Mouse (Mus musculus) ES-E14 (cell line): ENCODE data around the gene Smoc1. TPM values are rescaled to one million over a fixed set of nuclear protein-coding genes. Genes with fewer than 3 reads are reported as not detected.

Experiments
- DNase-seq: peaks from one replicate; pipeline ENCODE4 v3.0.0-alpha.2; 2013; ENCODE audit warnings: low read depth, low spot score
- H3K27ac ChIP-seq: 2 replicates; pipeline ENCODE4 v1.5.1; 2012; ENCODE audit warnings: low read depth, mild to moderate bottlenecking, low read length, moderate library complexity, mixed read lengths; ENCODE audit not compliant: poor library complexity, insufficient read depth, severe bottlenecking
- H3K36me3 ChIP-seq: 2 replicates; pipeline ENCODE4 v1.6.1; 2012; ENCODE audit warnings: mild to moderate bottlenecking, low read length, moderate library complexity, mixed read lengths; ENCODE audit not compliant: control insufficient read depth, poor library complexity, insufficient read depth, severe bottlenecking
- H3K4me1 ChIP-seq, 2 experiments: fragments of 150-350 bp in 1 of 2; sonication (generic) in 1 of 2; 2 replicates each; pipeline ENCODE4 v1.6.1; 2012; ENCODE audit warnings: low read length in 2 of 2, mild to moderate bottlenecking in 1 of 2, mixed read lengths in 1 of 2; ENCODE audit not compliant: control insufficient read depth in 2 of 2, insufficient read depth in 2 of 2, poor library complexity in 1 of 2
- H3K4me3 ChIP-seq, 2 experiments: fragments of 150-350 bp in 1 of 2; sonication (generic) in 1 of 2; 2 replicates each; pipeline ENCODE4 v1.5.1; 2012; ENCODE audit warnings: low read length in 2 of 2, low read depth in 1 of 2, mild to moderate bottlenecking in 1 of 2, mixed read lengths in 1 of 2; ENCODE audit not compliant: insufficient read depth in 1 of 2, poor library complexity in 1 of 2, severe bottlenecking in 1 of 2
- H3K9ac ChIP-seq: 2 replicates; pipeline ENCODE4 v1.6.1; 2012; ENCODE audit warnings: low read depth, mild to moderate bottlenecking, low read length, mixed read lengths; ENCODE audit not compliant: poor library complexity, insufficient read depth, severe bottlenecking
- H3K9me3 ChIP-seq: fragments of 150-350 bp; sonication (generic); 2 replicates; pipeline ENCODE4 v1.6.1; 2012; ENCODE audit warnings: low read depth, mild to moderate bottlenecking, low read length; ENCODE audit not compliant: control insufficient read depth, insufficient read depth
- CHD2 ChIP-seq: IDR thresholded peaks from 2 replicates; pipeline ENCODE4 v1.6.1; 2014; ENCODE audit warnings: mild to moderate bottlenecking, low read depth, low read length, inconsistent platforms
- HCFC1 ChIP-seq: IDR thresholded peaks from 2 replicates; pipeline ENCODE4 v1.6.1; 2012; ENCODE audit warnings: low read length, inconsistent platforms, borderline replicate concordance; ENCODE audit not compliant: insufficient read depth
- MAFK ChIP-seq: IDR thresholded peaks from 2 replicates; pipeline ENCODE4 v1.6.1; 2014; ENCODE audit warnings: mild to moderate bottlenecking, low read depth, low read length, inconsistent platforms; ENCODE audit not compliant: insufficient read depth
- ZC3H11A ChIP-seq: IDR thresholded peaks from 2 replicates; pipeline ENCODE4 v1.6.1; 2012; ENCODE audit warnings: low read depth, mild to moderate bottlenecking, inconsistent platforms, low read length, borderline replicate concordance
- ZNF384 ChIP-seq: IDR thresholded peaks from 2 replicates; pipeline ENCODE4 v1.6.1; 2012; ENCODE audit warnings: low read depth, low read length, inconsistent platforms
- in situ Hi-C, 2 experiments: fragments of 600-800 bp; cut with MboI; formaldehyde crosslinking; loops; one replicate each; pipeline ENCODE4 v1.15.1; 2025; ENCODE audit warnings: low sequenced_read_pairs in 2 of 2, inconsistent platforms in 1 of 2; ENCODE audit not compliant: unreplicated experiment in 2 of 2
- total RNA-seq: library from RNA; depleted of rRNA; stranded (reverse); fragments of 300-350 nt; gene quantifications from 2 replicates; pipeline ENCODE4 v1.2.3, GENCODE M21; 2012

The Smoc1 gene
- total RNA-seq, 1 experiment: 15.3 TPM

DNA sequence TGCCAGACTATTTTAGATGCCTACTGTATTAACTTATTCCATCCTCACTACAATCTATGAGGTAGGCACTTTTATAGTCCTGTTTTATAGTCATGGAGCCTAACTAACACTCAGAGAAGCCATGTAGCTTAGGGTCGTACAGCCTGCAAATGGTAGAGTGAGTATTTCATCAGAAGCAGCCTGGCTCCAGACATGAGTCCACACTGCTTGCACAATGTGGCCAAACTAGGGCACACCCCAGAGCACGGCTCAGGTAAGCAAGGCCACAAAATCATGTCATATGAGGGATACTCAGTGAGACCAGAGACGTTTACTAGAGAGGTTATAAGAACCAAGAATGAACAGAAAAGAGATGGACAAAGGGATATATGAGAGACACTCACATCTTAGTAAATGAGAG, 100.2 kb downstream of the Smoc1 start:
- no peak overlapping the region for H3K27ac ChIP-seq
- H3K36me3 ChIP-seq: no peaks in the 10 kb centered on the region
- no peaks in the 10 kb centered on the region for H3K9me3 ChIP-seq
- in situ Hi-C loops: no loop called here
- no peak for DNase-seq
- no peak overlapping the region for H3K4me3 ChIP-seq
- TF ChIP-seq MAFK: no peak
- no peak for TF ChIP-seq ZNF384
- TF ChIP-seq CHD2: no peak
- TF ChIP-seq HCFC1: no peak
- no peak for TF ChIP-seq ZC3H11A
- no peak overlapping the region for H3K9ac ChIP-seq
- no peaks in the 10 kb centered on the region for H3K4me1 ChIP-seq

DNA sequence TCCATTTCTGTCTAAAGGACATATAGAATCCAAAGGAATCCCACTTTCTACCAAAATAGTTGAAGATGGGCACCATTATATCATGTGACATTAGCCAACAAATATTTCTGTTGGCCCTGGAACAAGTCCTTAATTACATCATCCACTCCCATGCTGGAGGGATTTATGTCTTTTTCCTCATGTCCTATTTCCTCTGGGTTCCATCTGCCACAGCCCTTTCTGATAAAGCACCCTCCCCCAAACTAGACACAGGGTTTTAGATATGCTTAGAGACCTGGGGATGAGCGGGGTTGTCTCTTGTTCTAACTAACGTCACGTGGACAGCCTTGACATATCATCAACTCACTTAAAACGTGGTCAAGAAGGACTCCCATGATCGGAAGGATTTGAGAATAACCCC, 102.1 kb downstream of the Smoc1 start:
- no peaks in the 10 kb centered on the region for H3K36me3 ChIP-seq
- no peak overlapping the region for H3K4me3 ChIP-seq
- no peak for TF ChIP-seq ZC3H11A
- no peak for TF ChIP-seq CHD2
- no peak for TF ChIP-seq ZNF384
- TF ChIP-seq HCFC1: no peak
- no peak for TF ChIP-seq MAFK
- H3K9ac ChIP-seq: no peak overlapping the region
- H3K4me1 ChIP-seq: no peaks in the 10 kb centered on the region; a peak in 1 of 4 replicates
- no peaks in the 10 kb centered on the region for H3K9me3 ChIP-seq
- DNase-seq: no peak
- H3K27ac ChIP-seq: no peak overlapping the region
- in situ Hi-C loops: no loop called here

- in situ Hi-C loops: no loop called here
- no peak for DNase-seq
- Histone ChIP-seq H3K4me3 (no peak overlapping the region), H3K27ac (no peak overlapping the region), H3K36me3 (no peaks in the 10 kb centered on the region), H3K4me1 (no peaks in the 10 kb centered on the region; a peak in 1 of 4 replicates), H3K9ac (no peak overlapping the region), H3K9me3 (no peaks in the 10 kb centered on the region)
- TF ChIP-seq ZNF384: no peak
- TF ChIP-seq MAFK: no peak
- TF ChIP-seq HCFC1: no peak
- no peak for TF ChIP-seq CHD2
- TF ChIP-seq ZC3H11A: no peak
These were observed 104.1 kb downstream of the Smoc1 start for GRCm38 (mm10) chr12:81130692-81131091.

- in situ Hi-C loops: no loop called here
- no peak for DNase-seq
These were observed 104.5 kb downstream of the Smoc1 start for GRCm38 (mm10) chr12:81131114-81131513.

DNA sequence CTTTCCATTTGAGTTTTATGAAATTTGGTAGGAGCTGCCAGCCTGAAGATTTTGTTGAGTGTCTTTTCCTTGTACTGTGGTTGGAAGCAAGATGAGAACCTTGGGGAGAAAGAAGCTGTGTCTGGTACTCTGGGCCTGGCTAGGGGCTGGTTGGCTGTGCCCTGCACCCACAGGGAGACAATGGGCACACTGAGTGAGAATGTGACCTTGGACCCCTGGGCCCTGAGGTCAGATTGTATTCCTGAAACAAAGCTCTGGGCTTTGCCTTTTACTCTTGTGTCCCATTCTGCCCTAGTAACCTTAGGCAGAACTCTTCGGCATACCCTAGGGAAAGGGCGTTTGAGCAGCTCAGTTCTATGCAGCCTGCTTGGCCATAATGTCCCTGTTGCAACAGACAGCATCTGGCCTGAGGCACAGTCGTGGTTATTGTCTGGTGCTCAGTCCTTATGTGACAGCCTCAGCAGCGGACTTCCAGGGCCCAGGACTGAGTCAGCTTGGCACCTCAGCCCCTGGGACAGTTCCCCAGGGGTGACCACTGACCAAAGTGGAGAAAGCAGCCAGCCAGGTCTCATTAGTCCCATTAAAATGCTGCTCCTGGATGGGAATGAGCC, 106.6 kb downstream of the Smoc1 start:
- Histone ChIP-seq H3K36me3 (peaks cover 1% of the 10 kb centered on the region; the same call in 1 of the 2 replicates), H3K4me3 (no peak overlapping the region), H3K9ac (no peak overlapping the region), H3K27ac (no peak overlapping the region), H3K4me1 (no peaks in the 10 kb centered on the region; a peak in 1 of 4 replicates), H3K9me3 (no peaks in the 10 kb centered on the region)
- no peak for DNase-seq
- TF ChIP-seq MAFK (no peak), HCFC1 (no peak), ZNF384 (no peak), ZC3H11A (no peak), CHD2 (no peak)
- in situ Hi-C loops: no loop called here

More at GRCm38 (mm10) chr12:81131114-81131513, 104.5 kb downstream of the Smoc1 start:
- H3K36me3 ChIP-seq: no peaks in the 10 kb centered on the region
- no peak overlapping the region for H3K4me3 ChIP-seq
- no peaks in the 10 kb centered on the region for H3K9me3 ChIP-seq
- H3K4me1 ChIP-seq: no peaks in the 10 kb centered on the region; a peak in 1 of 4 replicates
- no peak overlapping the region for H3K27ac ChIP-seq
- TF ChIP-seq MAFK (no peak), ZC3H11A (no peak), CHD2 (no peak), ZNF384 (no peak), HCFC1 (no peak)
- H3K9ac ChIP-seq: no peak overlapping the region
